Mouse (Mus musculus): ENCODE data around the gene Vps33b.

- TF ChIP-seq FLI1 (IDR thresholded peaks at IDR 0.05; ENCODE audit: low read length), result no peak
- no peak for TF ChIP-seq GATA1 (IDR thresholded peaks at IDR 0.05; ENCODE audit: borderline replicate concordance, low read length)
These were observed 35.6 kb upstream of the Vps33b start for GRCm38 (mm10) chr7:80233799-80234198.

All from megakaryocyte, embryonic 14.5 days (primary cell).